Mouse (Mus musculus): Measurements from ENCODE around the gene Nfe2l2. TPM values are rescaled to one million over a fixed set of nuclear protein-coding genes. Genes with fewer than 3 reads are reported as not detected.
"Not testable (repeated sequence)": the region's sequence is repeated elsewhere in the genome, so short reads cannot be mapped to it uniquely, and the experiment has no call there.

Gene Nfe2l2
- polyA plus RNA-seq, 1 experiment, result 48.4 TPM

DNA sequence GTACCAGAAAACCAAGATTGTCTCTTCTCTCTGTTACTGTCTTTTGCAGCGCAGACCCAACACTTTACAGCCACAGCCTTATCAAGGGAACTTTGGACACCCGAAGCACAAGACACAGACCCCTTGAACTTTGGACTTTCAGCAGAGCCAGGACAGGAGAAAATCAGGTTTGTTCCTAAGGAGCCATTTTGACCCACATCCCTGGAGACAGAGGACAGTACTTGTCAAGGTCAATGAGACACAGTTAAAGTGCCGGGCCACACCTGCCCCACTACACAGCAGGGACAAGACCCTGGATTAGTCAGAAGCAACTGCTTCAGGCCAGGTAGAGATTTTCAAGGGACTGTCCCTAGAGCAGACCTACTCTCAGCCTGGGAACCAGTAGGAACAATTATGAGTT is 7.2 kb downstream of the Nfe2l2 start:
- H3K36me3 ChIP-seq (ENCODE audit: control insufficient read depth, insufficient read depth), result peaks cover 76% of the 10 kb centered on the region
- no peak overlapping the region for H3K4me3 ChIP-seq (ENCODE audit: insufficient read depth, poor library complexity, severe bottlenecking)
- peaks cover 100% of the 10 kb centered on the region for H3K79me3 ChIP-seq (ENCODE audit: low read depth)
- H3K27me3 ChIP-seq (ENCODE audit: control insufficient read depth, insufficient read depth, insufficient read length), result no peaks in the 10 kb centered on the region
- peaks cover 100% of the 10 kb centered on the region for H3K79me2 ChIP-seq (ENCODE audit: control insufficient read depth, insufficient read depth)
- no peak for TF ChIP-seq MAX (IDR thresholded peaks at IDR 0.05)
- TF ChIP-seq MYOG (IDR thresholded peaks at IDR 0.05; ENCODE audit: control insufficient read depth, extremely low read depth, insufficient read length), result no peak
- no peak for TF ChIP-seq CTCF (IDR thresholded peaks at IDR 0.05; ENCODE audit: control insufficient read depth, insufficient read depth, insufficient read length)
- H3ac ChIP-seq (ENCODE audit: control insufficient read depth, insufficient read length, low read depth), result no peak overlapping the region

- Histone ChIP-seq H3K79me2 (ENCODE audit: control insufficient read depth, insufficient read depth) (peaks cover 100% of the 10 kb centered on the region), H3K4me3 (ENCODE audit: insufficient read depth, poor library complexity, severe bottlenecking) (no peak overlapping the region), H3ac (ENCODE audit: control insufficient read depth, insufficient read length, low read depth) (no peak overlapping the region), H3K36me3 (ENCODE audit: control insufficient read depth, insufficient read depth) (peaks cover 75% of the 10 kb centered on the region), H3K27me3 (ENCODE audit: control insufficient read depth, insufficient read depth, insufficient read length) (no peaks in the 10 kb centered on the region), H3K79me3 (ENCODE audit: low read depth) (peaks cover 100% of the 10 kb centered on the region)
- no peak for TF ChIP-seq CTCF (IDR thresholded peaks at IDR 0.05; ENCODE audit: control insufficient read depth, insufficient read depth, insufficient read length)
- TF ChIP-seq MYOG (IDR thresholded peaks at IDR 0.05; ENCODE audit: control insufficient read depth, extremely low read depth, insufficient read length), result no peak
- TF ChIP-seq MYOD1 (IDR thresholded peaks at IDR 0.05; ENCODE audit: control insufficient read depth, insufficient read length, low read depth), result no peak
- no peak for TF ChIP-seq MAX (IDR thresholded peaks at IDR 0.05)
- TF ChIP-seq FOSL1 (IDR thresholded peaks at IDR 0.05; ENCODE audit: insufficient read depth, low read length, poor library complexity, severe bottlenecking), result no peak
- TF ChIP-seq USF1 (IDR thresholded peaks at IDR 0.05; ENCODE audit: low read depth), result no peak
- no peak for TF ChIP-seq CEBPB (IDR thresholded peaks at IDR 0.05; ENCODE audit: low read depth)
These were observed 8.1 kb downstream of the Nfe2l2 start for GRCm38 (mm10) chr2:75696371-75696770.

DNA sequence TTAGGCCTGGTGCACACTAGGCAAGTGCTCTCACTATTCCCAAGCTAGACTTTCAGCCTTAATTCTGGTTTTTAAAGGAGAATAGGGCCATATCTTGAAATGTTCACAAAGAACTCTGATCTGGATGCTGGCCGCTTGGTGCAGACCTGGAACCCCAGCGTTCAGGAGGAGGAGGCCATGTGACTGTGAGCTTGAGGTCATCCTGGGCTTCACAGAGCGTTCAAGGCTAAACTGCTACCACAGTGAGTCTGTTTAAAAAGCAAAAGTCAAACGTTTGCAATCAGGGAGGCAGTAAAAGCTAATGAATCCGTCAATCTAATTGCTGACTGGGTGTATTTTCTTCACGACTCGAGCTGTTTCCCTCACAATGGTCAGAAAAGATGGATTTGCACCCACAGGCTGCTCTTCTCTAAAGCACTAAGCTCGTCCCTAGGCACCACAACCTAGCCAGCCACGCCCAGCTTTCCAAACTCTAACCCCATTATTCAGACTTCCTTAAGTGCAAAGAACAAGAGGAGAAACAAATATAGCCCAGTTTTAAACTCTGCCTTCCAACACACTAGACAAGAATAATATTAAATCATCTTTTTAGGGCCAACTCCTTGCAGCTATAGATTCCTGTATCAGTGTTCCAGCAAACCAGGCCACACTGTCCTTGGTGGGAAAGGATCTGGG is 8.6 kb downstream of the Nfe2l2 start:
- Histone ChIP-seq H3K36me3 (ENCODE audit: control insufficient read depth, insufficient read depth) (peaks cover 78% of the 10 kb centered on the region), H3K27me3 (ENCODE audit: control insufficient read depth, insufficient read depth, insufficient read length) (no peaks in the 10 kb centered on the region), H3K4me3 (ENCODE audit: insufficient read depth, poor library complexity, severe bottlenecking) (no peak overlapping the region), H3ac (ENCODE audit: control insufficient read depth, insufficient read length, low read depth) (no peak overlapping the region), H3K79me3 (ENCODE audit: low read depth) (peaks cover 100% of the 10 kb centered on the region), H3K79me2 (ENCODE audit: control insufficient read depth, insufficient read depth) (peaks cover 100% of the 10 kb centered on the region)
- TF ChIP-seq FOSL1 (IDR thresholded peaks at IDR 0.05; ENCODE audit: insufficient read depth, low read length, poor library complexity, severe bottlenecking), result no peak
- TF ChIP-seq MAX (IDR thresholded peaks at IDR 0.05), result no peak
- TF ChIP-seq MYOG (IDR thresholded peaks at IDR 0.05; ENCODE audit: control insufficient read depth, extremely low read depth, insufficient read length), result no peak
- no peak for TF ChIP-seq CEBPB (IDR thresholded peaks at IDR 0.05; ENCODE audit: low read depth)
- TF ChIP-seq USF1 (IDR thresholded peaks at IDR 0.05; ENCODE audit: low read depth), result no peak
- no peak for TF ChIP-seq MYOD1 (IDR thresholded peaks at IDR 0.05; ENCODE audit: control insufficient read depth, insufficient read length, low read depth)
- no peak for TF ChIP-seq CTCF (IDR thresholded peaks at IDR 0.05; ENCODE audit: control insufficient read depth, insufficient read depth, insufficient read length)

DNA sequence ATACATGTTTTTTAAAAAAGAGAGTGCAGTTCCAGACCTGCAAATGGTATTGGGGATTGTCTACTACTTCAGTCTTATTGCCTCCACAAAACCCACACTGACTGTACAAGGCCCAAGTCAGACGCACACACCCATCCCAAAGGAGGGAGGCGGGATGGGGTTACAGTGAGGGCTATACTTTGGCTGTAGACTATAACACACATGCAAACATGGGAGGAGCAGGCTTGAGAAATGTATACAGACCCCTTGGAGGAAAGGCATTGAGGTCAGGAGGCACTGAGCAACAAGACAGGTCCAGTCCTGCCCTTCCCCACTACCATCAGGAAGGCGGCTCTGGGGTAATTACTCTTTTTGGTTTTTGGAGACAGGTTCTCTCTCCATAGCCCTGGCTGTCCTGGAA is 9.5 kb downstream of the Nfe2l2 start:
- not testable (repeated sequence) for H3K4me3 ChIP-seq (ENCODE audit: insufficient read depth, poor library complexity, severe bottlenecking); H3K27me3 ChIP-seq (ENCODE audit: control insufficient read depth, insufficient read depth, insufficient read length); H3ac ChIP-seq (ENCODE audit: control insufficient read depth, insufficient read length, low read depth)
- H3K79me3 ChIP-seq (ENCODE audit: low read depth), result peaks cover 98% of the 10 kb centered on the region
- peaks cover 100% of the 10 kb centered on the region for H3K79me2 ChIP-seq (ENCODE audit: control insufficient read depth, insufficient read depth)
- H3K36me3 ChIP-seq (ENCODE audit: control insufficient read depth, insufficient read depth), result peaks cover 69% of the 10 kb centered on the region

DNA sequence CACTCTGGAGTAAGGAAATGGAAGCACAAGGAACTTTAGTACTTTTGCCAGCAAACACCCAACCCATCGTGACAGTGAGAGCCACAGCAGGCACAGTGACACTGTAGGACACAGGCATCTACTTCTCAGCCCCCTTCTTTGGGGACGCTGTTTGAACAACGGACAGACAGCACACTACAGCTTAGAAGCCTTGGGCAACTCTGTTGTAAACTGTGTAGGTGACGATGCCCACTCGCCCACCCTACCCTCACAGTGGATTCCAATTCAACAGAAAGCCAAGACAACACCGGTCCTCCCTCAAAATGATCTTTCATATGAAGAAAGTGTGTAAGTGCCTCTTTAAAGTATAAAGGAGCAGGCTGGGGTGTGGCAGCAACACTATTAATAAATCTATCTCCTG is 12.1 kb downstream of the Nfe2l2 start:
- H3K36me3 ChIP-seq (ENCODE audit: control insufficient read depth, insufficient read depth), result peaks cover 54% of the 10 kb centered on the region
- no peaks in the 10 kb centered on the region for H3K27me3 ChIP-seq (ENCODE audit: control insufficient read depth, insufficient read depth, insufficient read length)
- TF ChIP-seq MAX (IDR thresholded peaks at IDR 0.05), result no peak
- TF ChIP-seq USF1 (IDR thresholded peaks at IDR 0.05; ENCODE audit: low read depth), result no peak
- no peak for TF ChIP-seq CEBPB (IDR thresholded peaks at IDR 0.05; ENCODE audit: low read depth)
- TF ChIP-seq FOSL1 (IDR thresholded peaks at IDR 0.05; ENCODE audit: insufficient read depth, low read length, poor library complexity, severe bottlenecking), result no peak
- TF ChIP-seq MYOD1 (IDR thresholded peaks at IDR 0.05; ENCODE audit: control insufficient read depth, insufficient read length, low read depth), result no peak
- TF ChIP-seq CTCF (IDR thresholded peaks at IDR 0.05; ENCODE audit: control insufficient read depth, insufficient read depth, insufficient read length), result no peak
- TF ChIP-seq MYOG (IDR thresholded peaks at IDR 0.05; ENCODE audit: control insufficient read depth, extremely low read depth, insufficient read length), result no peak
- peaks cover 97% of the 10 kb centered on the region for H3K79me3 ChIP-seq (ENCODE audit: low read depth)
- H3K79me2 ChIP-seq (ENCODE audit: control insufficient read depth, insufficient read depth), result peaks cover 100% of the 10 kb centered on the region
- H3ac ChIP-seq (ENCODE audit: control insufficient read depth, insufficient read length, low read depth), result no peak overlapping the region
- no peak overlapping the region for H3K4me3 ChIP-seq (ENCODE audit: insufficient read depth, poor library complexity, severe bottlenecking)

DNA sequence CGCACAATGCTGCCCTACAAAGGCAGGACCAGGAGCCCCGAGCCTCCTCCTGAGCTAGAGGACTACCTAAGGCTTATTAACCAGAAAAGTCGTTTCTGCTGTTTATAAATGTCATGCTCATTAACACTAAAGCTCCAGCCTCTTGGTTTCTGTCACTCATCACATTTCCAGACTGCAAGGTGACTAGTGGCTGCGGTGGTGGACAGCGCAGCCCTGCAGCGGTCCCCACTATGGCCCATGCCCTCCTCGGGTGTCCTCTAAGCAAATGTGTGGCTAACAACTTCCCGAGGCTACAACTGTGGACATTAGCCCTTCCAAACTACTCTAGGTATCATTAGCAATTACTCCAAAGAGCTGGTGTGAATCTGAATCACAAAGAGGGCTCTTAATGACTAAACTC is 13.1 kb downstream of the Nfe2l2 start:
- H3K79me3 ChIP-seq (ENCODE audit: low read depth), result peaks cover 96% of the 10 kb centered on the region
- TF ChIP-seq MYOD1 (IDR thresholded peaks at IDR 0.05; ENCODE audit: control insufficient read depth, insufficient read length, low read depth) (no peak), FOSL1 (IDR thresholded peaks at IDR 0.05; ENCODE audit: insufficient read depth, low read length, poor library complexity, severe bottlenecking) (no peak), CEBPB (IDR thresholded peaks at IDR 0.05; ENCODE audit: low read depth) (no peak), MAX (IDR thresholded peaks at IDR 0.05) (no peak), CTCF (IDR thresholded peaks at IDR 0.05; ENCODE audit: control insufficient read depth, insufficient read depth, insufficient read length) (no peak), USF1 (IDR thresholded peaks at IDR 0.05; ENCODE audit: low read depth) (no peak)
- no peak overlapping the region for H3K4me3 ChIP-seq (ENCODE audit: insufficient read depth, poor library complexity, severe bottlenecking)
- no peak overlapping the region for H3ac ChIP-seq (ENCODE audit: control insufficient read depth, insufficient read length, low read depth)
- H3K27me3 ChIP-seq (ENCODE audit: control insufficient read depth, insufficient read depth, insufficient read length), result no peaks in the 10 kb centered on the region
- peaks cover 44% of the 10 kb centered on the region for H3K36me3 ChIP-seq (ENCODE audit: control insufficient read depth, insufficient read depth)
- peaks cover 100% of the 10 kb centered on the region for H3K79me2 ChIP-seq (ENCODE audit: control insufficient read depth, insufficient read depth)
